Mouse (Mus musculus) hindbrain, embryonic 10.5 days (tissue): ENCODE results near the gene Rraga. TPM values are rescaled to one million over a fixed set of nuclear protein-coding genes. Genes with fewer than 3 reads are reported as not detected.

Experiments used
- DNase-seq: peaks from one replicate; pipeline ENCODE4 v3.0.0-alpha.2; 2017; ENCODE audit warnings: low spot score
- H3K27ac ChIP-seq: fragments of 300-500 bp; sonication (generic); 2 replicates; pipeline ENCODE4 v1.5.1; 2016; ENCODE audit warnings: mild to moderate bottlenecking, moderate library complexity
- H3K27me3 ChIP-seq: fragments of 300-500 bp; sonication (generic); 2 replicates; pipeline ENCODE4 v1.6.1; 2016; ENCODE audit warnings: mild to moderate bottlenecking; ENCODE audit not compliant: poor library complexity, insufficient read depth, severe bottlenecking
- H3K36me3 ChIP-seq: fragments of 300-500 bp; sonication (generic); 2 replicates; pipeline ENCODE4 v1.6.1; 2016; ENCODE audit warnings: mild to moderate bottlenecking, moderate library complexity
- H3K4me1 ChIP-seq: fragments of 300-500 bp; sonication (generic); replicated peaks from 2 replicates; pipeline ENCODE4 v1.6.1; 2016; ENCODE audit warnings: mild to moderate bottlenecking
- H3K4me3 ChIP-seq: fragments of 300-500 bp; sonication (generic); 2 replicates; pipeline ENCODE4 v1.5.1; 2016; ENCODE audit warnings: mild to moderate bottlenecking, moderate library complexity
- H3K9me3 ChIP-seq: fragments of 300-500 bp; sonication (generic); 2 replicates; pipeline ENCODE4 v1.6.1; 2016; ENCODE audit warnings: mild to moderate bottlenecking, moderate library complexity
- WGBS: fragments of 180-500 bp; shearing (Covaris S2); methylation state at CpG from one replicate; pipeline ENCODE4 v1.1.7; 2016; 5-methylcytosine and 5-hydroxymethylcytosine counted together
- polyA plus RNA-seq: library from polyadenylated mRNA; unstranded; fragments of >200 nt; fragmentation: Nextera tagmentation; extraction: Ambion mirVana; gene quantifications from 2 replicates; pipeline ENCODE4 v1.2.1, GENCODE M21; 2016

Rraga gene
- polyA plus RNA-seq, 1 experiment from 2014 or later: 73.6 TPM

GRCm38 (mm10) chr4:86557371-86557770, 18.1 kb upstream of the Rraga start:
- Histone ChIP-seq H3K4me1 (no peaks in the 10 kb centered on the region), H3K36me3 (no peaks in the 10 kb centered on the region), H3K27me3 (no peaks in the 10 kb centered on the region), H3K9me3 (no peaks in the 10 kb centered on the region), H3K27ac (no peak overlapping the region), H3K4me3 (no peak overlapping the region)
- DNase-seq: no peak
- 71% methylated on average over 7 of the region's 7 CpGs for WGBS

DNA sequence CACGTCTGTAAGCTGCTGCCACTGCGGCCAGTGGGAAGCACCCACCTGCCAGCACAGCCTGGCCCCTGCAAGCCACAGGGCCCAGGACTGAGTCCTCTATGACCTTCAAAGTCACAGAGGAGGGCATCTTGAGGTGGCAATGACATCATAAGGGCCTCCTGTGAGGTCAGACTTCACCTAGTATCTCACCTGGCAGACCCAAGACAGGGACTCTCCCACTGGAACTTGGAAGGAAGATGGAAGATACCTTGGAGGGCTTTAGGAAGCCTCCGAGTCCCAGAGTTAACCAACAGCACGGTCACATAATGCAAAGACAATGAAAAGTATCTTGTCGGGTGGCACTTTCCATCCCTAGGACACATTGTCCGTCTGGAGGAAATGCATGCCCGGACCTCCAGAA, 17.2 kb upstream of the Rraga start, which contains the start of gene Saxo1:
Gene Saxo1 (minus strand): TSS at position 101 of the 400 bp plus-strand sequence.
- Histone ChIP-seq H3K27ac (no peak within 1 kb of the TSS), H3K9me3 (no peaks in the 10 kb centered on the region), H3K27me3 (no peaks in the 10 kb centered on the region), H3K36me3 (no peaks in the 10 kb centered on the region), H3K4me1 (no peaks in the 10 kb centered on the region), H3K4me3 (no peak within 1 kb of the TSS)
- DNase-seq: no peak
- 90% methylated on average over 7 of the region's 7 CpGs for WGBS

DNA sequence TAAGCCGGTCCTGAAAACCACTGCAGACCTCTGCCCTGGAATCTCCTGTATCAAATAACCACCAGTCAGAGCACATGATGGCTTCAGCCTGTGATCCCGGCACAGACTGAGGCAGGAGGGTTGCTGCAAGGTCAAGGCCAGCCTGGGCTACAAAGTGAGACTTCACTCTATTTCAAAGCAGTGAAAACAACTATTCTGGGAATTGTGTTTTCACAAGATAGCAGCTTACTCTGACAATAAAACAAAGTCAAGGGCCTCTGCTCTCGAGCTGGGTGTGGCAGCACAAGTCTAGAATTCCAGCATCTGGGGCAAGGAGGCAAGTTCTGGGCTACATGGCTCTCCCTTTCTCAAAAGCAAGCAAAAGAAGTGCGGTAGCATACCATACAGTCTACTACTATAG, 16.5 kb upstream of the Rraga start:
- no peak for DNase-seq
- 74% methylated on average over 4 of the region's 4 CpGs for WGBS

DNA sequence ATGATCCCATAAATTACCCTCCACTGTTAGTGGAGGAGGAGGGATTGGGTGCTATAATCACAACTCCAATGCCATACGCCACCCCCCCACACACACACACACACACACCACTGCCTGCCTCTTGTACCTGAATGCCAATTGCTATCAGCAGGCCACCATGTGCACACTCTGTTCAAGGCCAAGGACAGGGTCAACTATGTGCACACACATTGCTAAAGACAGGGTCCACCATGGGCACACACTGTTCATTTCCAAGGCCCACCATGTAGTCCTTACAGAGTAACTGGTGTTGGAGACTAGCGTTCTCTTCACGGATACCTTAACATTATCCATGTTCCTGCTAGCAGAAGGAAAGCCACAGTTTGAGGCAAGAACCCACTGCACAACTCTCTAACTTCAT, 14.4 kb upstream of the Rraga start:
- Histone ChIP-seq H3K27me3 (no peaks in the 10 kb centered on the region), H3K27ac (no peak overlapping the region), H3K4me3 (no peak overlapping the region), H3K9me3 (no peaks in the 10 kb centered on the region), H3K36me3 (no peaks in the 10 kb centered on the region), H3K4me1 (no peaks in the 10 kb centered on the region)
- no peak for DNase-seq
- 93% methylated on average over 3 of the region's 3 CpGs for WGBS

More for the DNA sequence above, 16.5 kb upstream of the Rraga start:
- Histone ChIP-seq H3K27me3 (no peaks in the 10 kb centered on the region), H3K4me1 (no peaks in the 10 kb centered on the region), H3K4me3 (no peak overlapping the region), H3K36me3 (no peaks in the 10 kb centered on the region), H3K9me3 (no peaks in the 10 kb centered on the region), H3K27ac (no peak overlapping the region)

- no peak for DNase-seq
- WGBS: 19% methylated on average over 6 of the region's 6 CpGs
- Histone ChIP-seq H3K4me1 (peaks cover 28% of the 10 kb centered on the region), H3K4me3 (peak overlapping the region; percentile 93), H3K36me3 (peaks cover 14% of the 10 kb centered on the region), H3K9me3 (no peaks in the 10 kb centered on the region), H3K27me3 (no peaks in the 10 kb centered on the region), H3K27ac (peak overlapping the region; percentile 98)
These were observed 557 bp upstream of the Rraga start for GRCm38 (mm10) chr4:86574939-86575282.

DNA sequence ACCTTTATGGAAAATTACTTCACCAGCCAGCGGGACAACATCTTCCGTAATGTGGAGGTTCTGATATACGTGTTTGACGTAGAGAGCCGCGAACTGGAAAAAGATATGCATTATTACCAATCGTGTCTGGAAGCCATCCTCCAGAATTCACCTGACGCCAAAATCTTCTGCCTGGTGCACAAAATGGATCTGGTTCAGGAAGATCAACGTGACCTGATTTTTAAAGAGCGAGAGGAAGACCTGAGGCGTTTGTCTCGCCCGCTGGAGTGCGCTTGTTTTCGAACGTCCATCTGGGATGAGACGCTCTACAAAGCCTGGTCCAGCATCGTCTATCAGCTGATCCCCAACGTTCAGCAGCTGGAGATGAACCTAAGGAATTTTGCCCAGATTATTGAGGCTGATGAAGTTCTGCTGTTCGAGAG, 663 bp downstream of the Rraga start:
- peak; percentile 49 for DNase-seq
- no peaks in the 10 kb centered on the region for H3K27me3 ChIP-seq
- H3K4me3 ChIP-seq: peak overlapping the region; percentile 93
- peak overlapping the region; percentile 98 for H3K27ac ChIP-seq
- WGBS: under 1% methylated on average over 20 of the region's 20 CpGs
- peaks cover 28% of the 10 kb centered on the region for H3K4me1 ChIP-seq
- peaks cover 27% of the 10 kb centered on the region for H3K36me3 ChIP-seq
- H3K9me3 ChIP-seq: no peaks in the 10 kb centered on the region

- 10% methylated on average over 11 of the region's 11 CpGs for WGBS
- DNase-seq: no peak
These were observed 1.3 kb downstream of the Rraga start for GRCm38 (mm10) chr4:86576630-86577225.

GRCm38 (mm10) chr4:86580056-86580455, 4.6 kb downstream of the Rraga start:
- Histone ChIP-seq H3K36me3 (peaks cover 60% of the 10 kb centered on the region), H3K9me3 (no peaks in the 10 kb centered on the region), H3K4me1 (peaks cover 22% of the 10 kb centered on the region), H3K4me3 (no peak overlapping the region), H3K27ac (no peak overlapping the region), H3K27me3 (no peaks in the 10 kb centered on the region)
- no peak for DNase-seq
- 70% methylated on average over 4 of the region's 4 CpGs for WGBS

More at GRCm38 (mm10) chr4:86576630-86577225, 1.3 kb downstream of the Rraga start:
- H3K9me3 ChIP-seq: no peaks in the 10 kb centered on the region
- peaks cover 28% of the 10 kb centered on the region for H3K4me1 ChIP-seq
- H3K36me3 ChIP-seq: peaks cover 30% of the 10 kb centered on the region
- H3K27me3 ChIP-seq: no peaks in the 10 kb centered on the region
- H3K4me3 ChIP-seq: peak overlapping the region; percentile 93
- H3K27ac ChIP-seq: peak overlapping the region; percentile 98

- H3K27ac ChIP-seq: no peak overlapping the region
- 89% methylated on average over 3 of the region's 3 CpGs for WGBS
- peaks cover 22% of the 10 kb centered on the region for H3K4me1 ChIP-seq
- no peaks in the 10 kb centered on the region for H3K27me3 ChIP-seq
- H3K9me3 ChIP-seq: no peaks in the 10 kb centered on the region
- no peak for DNase-seq
- H3K36me3 ChIP-seq: peaks cover 65% of the 10 kb centered on the region
- no peak overlapping the region for H3K4me3 ChIP-seq
These were observed 5.1 kb downstream of the Rraga start for GRCm38 (mm10) chr4:86580591-86580990.

DNA sequence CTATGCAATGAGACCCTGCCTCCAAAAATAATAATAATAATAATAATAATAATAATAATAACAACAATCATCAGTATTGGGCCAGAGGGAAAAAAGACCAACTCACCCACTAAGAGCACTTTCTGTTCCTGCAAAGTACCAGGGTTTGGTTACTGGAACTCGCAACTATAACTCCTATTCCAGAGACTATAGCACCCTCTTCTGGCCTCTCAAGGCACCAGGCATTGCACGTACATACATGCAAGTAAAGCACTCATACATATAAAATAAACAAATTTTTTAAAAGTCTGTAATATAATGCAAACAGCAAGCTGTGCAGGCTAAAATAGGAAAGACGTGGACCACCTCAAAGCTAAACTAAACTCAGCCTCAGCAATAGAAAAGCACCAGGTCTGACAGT, 12.8 kb downstream of the Rraga start:
- Histone ChIP-seq H3K36me3 (peaks cover 95% of the 10 kb centered on the region), H3K9me3 (no peaks in the 10 kb centered on the region), H3K4me1 (no peaks in the 10 kb centered on the region), H3K27me3 (no peaks in the 10 kb centered on the region), H3K4me3 (no peak overlapping the region), H3K27ac (no peak overlapping the region)
- 88% methylated on average over 3 of the region's 3 CpGs for WGBS
- DNase-seq: no peak

DNA sequence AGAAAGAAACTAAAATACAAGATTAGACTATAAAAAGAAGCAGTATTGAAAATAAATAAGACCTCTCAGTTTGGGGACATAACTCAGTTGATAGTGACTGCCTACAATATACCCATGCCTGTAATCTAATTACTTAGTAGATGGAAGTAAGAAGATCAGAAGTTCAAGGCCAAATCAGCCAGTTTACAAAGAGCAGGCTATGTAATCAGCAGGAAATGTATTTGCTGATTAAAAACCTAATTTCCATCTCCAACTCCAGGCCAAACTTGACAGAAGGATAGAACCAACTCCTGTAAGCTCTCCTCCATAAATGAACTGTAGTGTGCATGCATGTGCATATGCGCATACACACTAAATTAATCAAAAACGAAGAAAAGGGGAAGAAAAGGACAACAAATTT, 15.8 kb downstream of the Rraga start:
- 95% methylated on average over 2 of the region's 2 CpGs for WGBS
- DNase-seq: no peak
- H3K27me3 ChIP-seq: no peaks in the 10 kb centered on the region
- no peak overlapping the region for H3K4me3 ChIP-seq
- H3K4me1 ChIP-seq: no peaks in the 10 kb centered on the region
- no peak overlapping the region for H3K27ac ChIP-seq
- no peaks in the 10 kb centered on the region for H3K9me3 ChIP-seq
- H3K36me3 ChIP-seq: peaks cover 92% of the 10 kb centered on the region

DNA sequence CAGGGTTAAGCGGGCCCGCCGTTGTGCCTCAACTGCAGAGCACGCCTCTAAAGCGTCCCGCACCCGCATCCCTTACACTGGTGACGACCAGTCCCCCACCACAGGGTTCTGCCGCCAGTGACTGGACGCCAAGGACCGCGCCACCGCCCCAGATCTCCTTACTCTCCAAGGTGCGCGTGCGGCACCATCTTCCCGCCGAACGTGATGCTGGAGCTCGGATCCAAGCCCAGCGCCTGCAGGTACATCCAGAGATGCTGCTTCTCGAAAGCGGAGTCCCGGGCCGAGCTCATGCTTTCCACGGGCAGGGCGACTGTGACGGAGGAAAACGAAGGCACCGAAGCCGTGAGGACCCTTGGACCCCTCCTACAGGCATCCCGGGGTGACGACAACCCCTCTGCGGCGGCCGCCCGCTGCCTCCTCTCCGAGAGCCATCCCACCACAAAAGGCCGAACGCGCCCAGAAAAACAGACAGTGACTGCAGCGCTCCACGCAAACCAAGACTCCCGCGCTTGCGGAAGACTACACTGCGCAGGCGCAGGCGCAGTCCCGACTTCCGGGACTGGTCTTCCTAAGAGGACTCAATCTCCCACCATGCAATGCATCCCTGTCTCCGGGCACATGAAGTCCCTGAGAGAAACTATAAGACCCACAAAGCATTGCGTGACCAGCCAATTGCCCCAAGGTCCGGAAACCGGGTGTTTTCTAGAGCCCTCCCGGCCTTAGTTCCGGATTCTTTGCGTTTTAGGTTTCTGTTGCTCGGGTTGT, 36.2 kb downstream of the Rraga start, which contains the start of gene Haus6:
Gene Haus6 (minus strand): TSS at position 532 of the 765 bp plus-strand sequence.
- Histone ChIP-seq H3K27ac (peak within 1 kb of the TSS; percentile 90), H3K4me1 (peaks cover 19% of the 10 kb centered on the region), H3K27me3 (no peaks in the 10 kb centered on the region), H3K36me3 (peaks cover 29% of the 10 kb centered on the region), H3K4me3 (peak within 1 kb of the TSS; percentile 93), H3K9me3 (no peaks in the 10 kb centered on the region)
- DNase-seq: peak; percentile 92
- WGBS: under 1% methylated on average over 59 of the region's 59 CpGs

DNA sequence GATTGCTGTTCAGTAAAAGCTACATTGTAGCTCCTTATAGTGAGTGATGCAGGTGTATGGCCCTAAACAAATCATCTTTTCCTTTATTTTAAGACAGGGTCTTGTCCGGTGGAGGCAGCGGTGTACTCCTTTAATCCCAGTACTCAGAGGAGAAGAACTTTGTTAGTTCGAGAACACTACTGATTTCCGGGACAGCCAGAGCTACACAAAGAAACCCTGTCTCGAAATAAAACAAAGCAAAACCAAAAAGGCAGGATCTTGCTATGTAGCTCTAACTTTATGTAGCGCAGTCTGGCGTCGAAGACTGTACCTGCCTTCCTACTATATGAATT, 36.8 kb downstream of the Rraga start:
- Histone ChIP-seq H3K27ac (peak overlapping the region; percentile 84), H3K4me1 (peaks cover 19% of the 10 kb centered on the region), H3K4me3 (peak overlapping the region; percentile 93), H3K36me3 (peaks cover 24% of the 10 kb centered on the region), H3K27me3 (no peaks in the 10 kb centered on the region), H3K9me3 (no peaks in the 10 kb centered on the region)
- 33% methylated on average over 8 of the region's 8 CpGs for WGBS
- DNase-seq: no peak
